Mouse (Mus musculus) left cerebral cortex, postnatal 10 days (tissue): ENCODE measurements at regions not wholly inside any gene's neighbourhood (a gene's known extent, or its start where the extent isn't known, plus 50 kb on each side); places are given as distances from the start of the nearest gene placed in this dataset.

Source experiments
- DNase-seq, 2 experiments: peaks; one replicate each; pipeline ENCODE4 v3.0.0; 2021 to 2022; ENCODE audit warnings: low spot score in 2 of 2, mixed read lengths in 1 of 2; ENCODE audit errors: extremely low spot score in 1 of 2
- intact Hi-C: fragments of 180-260 bp; cut with DNase I; formaldehyde crosslinking; loops from one replicate; pipeline ENCODE4 v1.15.1; 2025

GRCm38 (mm10) chr6:31261797-31262540 is 136.6 kb upstream of the Mkln1 start:
- no peak for DNase-seq
- intact Hi-C loops, result no loop called here

GRCm38 (mm10) chr6:31262651-31263050 is 135.9 kb upstream of the Mkln1 start:
- DNase-seq, result no peak
- intact Hi-C loops, result no loop called here

- intact Hi-C loops, result no loop called here
- DNase-seq, result no peak
Observed at GRCm38 (mm10) chr6:31263821-31264220, 134.7 kb upstream of the Mkln1 start.

- no peak for DNase-seq
- intact Hi-C loops, result no loop called here
Observed at GRCm38 (mm10) chr6:31266441-31267040, 132.0 kb upstream of the Mkln1 start.

GRCm38 (mm10) chr6:31268057-31268456 is 130.5 kb upstream of the Mkln1 start:
- intact Hi-C loops, result no loop called here
- no peak for DNase-seq

- intact Hi-C loops, result no loop called here
- no peak for DNase-seq
Observed at GRCm38 (mm10) chr6:31273816-31274215, 124.7 kb upstream of the Mkln1 start.

GRCm38 (mm10) chr6:31274236-31274635 is 124.3 kb upstream of the Mkln1 start:
- intact Hi-C loops, result no loop called here
- DNase-seq, result no peak

- intact Hi-C loops, result no loop called here
- DNase-seq, result peak; percentile 31 to 35
Observed at GRCm38 (mm10) chr6:31277792-31278191, 120.7 kb upstream of the Mkln1 start.

- no peak for DNase-seq
- intact Hi-C loops, result no loop called here
Observed at GRCm38 (mm10) chr6:31283973-31284372, 114.6 kb upstream of the Mkln1 start.

- intact Hi-C loops, result no loop called here
- DNase-seq, result no peak
Observed at GRCm38 (mm10) chr6:31284390-31284789, 114.1 kb upstream of the Mkln1 start.

GRCm38 (mm10) chr6:31285064-31285463 is 113.5 kb upstream of the Mkln1 start:
- DNase-seq, result no peak
- intact Hi-C loops, result no loop called here

- intact Hi-C loops, result no loop called here
- DNase-seq, result no peak
Observed at GRCm38 (mm10) chr6:31285981-31286737, 112.4 kb upstream of the Mkln1 start.

- no peak for DNase-seq
- intact Hi-C loops, result no loop called here
Observed at GRCm38 (mm10) chr6:31287176-31287575, 111.4 kb upstream of the Mkln1 start.

GRCm38 (mm10) chr6:31287686-31288085 is 110.8 kb upstream of the Mkln1 start:
- intact Hi-C loops, result no loop called here
- DNase-seq, result no peak

GRCm38 (mm10) chr6:31288421-31289233 is 109.9 kb upstream of the Mkln1 start:
- intact Hi-C loops, result no loop called here
- peak in 1 of 2 experiments; percentile 33 for DNase-seq

- no peak for DNase-seq
- intact Hi-C loops, result no loop called here
Observed at GRCm38 (mm10) chr6:31289234-31289486, 109.4 kb upstream of the Mkln1 start.

- DNase-seq, result no peak
- intact Hi-C loops, result no loop called here
Observed at GRCm38 (mm10) chr6:31292081-31292480, 106.5 kb upstream of the Mkln1 start.

- no peak for DNase-seq
- intact Hi-C loops, result no loop called here
Observed at GRCm38 (mm10) chr6:31293008-31293407, 105.5 kb upstream of the Mkln1 start.

GRCm38 (mm10) chr6:31299395-31299794 is 99.1 kb upstream of the Mkln1 start:
- intact Hi-C loops, result no loop called here
- no peak for DNase-seq
